Mouse (Mus musculus): ENCODE data around the gene Cdcp2.

Gene Cdcp2

GRCm38 (mm10) chr4:107135663-107136062 is 39.0 kb downstream of the Cdcp2 start:
- DNase-seq, result no peak

GRCm38 (mm10) chr4:107136531-107136930 is 39.8 kb downstream of the Cdcp2 start:
- no peak for DNase-seq

- DNase-seq, result no peak
Measured at GRCm38 (mm10) chr4:107138948-107139835, 42.5 kb downstream of the Cdcp2 start.

GRCm38 (mm10) chr4:107139836-107140631 is 43.3 kb downstream of the Cdcp2 start:
- DNase-seq, result peak; percentile 23

- no peak for DNase-seq
Measured at GRCm38 (mm10) chr4:107143511-107143910, 46.8 kb downstream of the Cdcp2 start.

- no peak for DNase-seq
Measured at GRCm38 (mm10) chr4:107150991-107151390, 54.3 kb downstream of the Cdcp2 start.

- no peak for DNase-seq
Measured at GRCm38 (mm10) chr4:107152571-107152970, 55.9 kb downstream of the Cdcp2 start.

GRCm38 (mm10) chr4:107156983-107157401 is 60.3 kb downstream of the Cdcp2 start:
- no peak for DNase-seq

GRCm38 (mm10) chr4:107159166-107159773 is 62.6 kb downstream of the Cdcp2 start:
- DNase-seq, result no peak

GRCm38 (mm10) chr4:107160181-107160580 is 63.5 kb downstream of the Cdcp2 start:
- no peak for DNase-seq
